Mouse (Mus musculus) erythroid progenitor cell, adult 5-6 weeks (primary cell): ENCODE measurements around the gene Fa2h. TPM values are rescaled to one million over a fixed set of nuclear protein-coding genes. Genes with fewer than 3 reads are reported as not detected.
"Not testable (repeated sequence)": the region's sequence is repeated elsewhere in the genome, so short reads cannot be mapped to it uniquely, and the experiment has no call there.

Source experiments
- ATAC-seq: replicated peaks from 2 replicates; pipeline ENCODE4 v1.8.0; 2016; ENCODE audit warnings: moderate number of reproducible peaks, mild to moderate bottlenecking, moderate TSS enrichment, inconsistent platforms; ENCODE audit not compliant: poor library complexity, low FRiP score, severe bottlenecking
- total RNA-seq, 2 experiments: library from RNA; stranded (forward) in 1 of 2; stranded (reverse) in 1 of 2; fragments of 150-400 nt in 1 of 2; fragments of 186-747, 209-891 nt in 1 of 2; gene quantifications; 2 replicates each; pipeline versions ENCODE4 v1.2.3 to v1.2.4; 2015 to 2017; ENCODE audit warnings: low replicate concordance in 2 of 2

Gene Fa2h
- total RNA-seq, 2 experiments from 2014 or later: not detected

DNA sequence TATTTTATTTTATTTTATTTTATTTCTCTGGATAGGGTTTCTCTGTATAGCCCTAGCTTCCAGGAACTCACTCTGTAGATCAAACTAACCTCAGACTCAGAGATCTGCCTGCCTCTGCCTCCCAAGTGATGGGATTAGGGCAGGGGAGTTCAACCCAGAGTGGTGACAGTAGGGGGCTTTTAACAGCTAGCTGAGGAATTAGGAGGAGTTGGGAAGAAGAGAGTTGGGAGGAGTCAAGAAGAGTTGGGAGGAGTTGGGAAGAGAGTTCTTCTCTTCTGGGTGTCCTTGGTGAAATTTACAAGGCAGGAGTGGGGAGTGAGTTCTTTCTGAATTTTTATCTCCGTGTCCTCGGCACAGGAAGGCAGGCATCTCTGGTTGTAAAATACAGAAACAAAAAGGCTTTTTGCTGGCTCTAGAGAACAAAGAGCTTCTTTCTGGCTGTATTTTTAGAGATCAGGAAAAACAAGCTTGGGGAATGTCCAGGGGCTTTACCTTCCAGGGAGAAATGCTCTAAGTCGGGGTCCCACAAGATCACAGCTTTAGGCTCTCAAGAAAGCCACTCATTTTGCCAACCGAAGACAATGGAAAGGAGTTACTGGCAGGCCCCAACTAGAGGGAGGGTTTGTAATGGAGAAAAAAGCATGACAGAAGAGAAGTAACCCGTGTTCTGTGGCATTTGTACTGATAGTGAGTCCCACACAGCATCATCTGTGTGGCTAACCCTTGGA is 90.4 kb downstream of the Fa2h start:
- not testable (repeated sequence) for ATAC-seq

DNA sequence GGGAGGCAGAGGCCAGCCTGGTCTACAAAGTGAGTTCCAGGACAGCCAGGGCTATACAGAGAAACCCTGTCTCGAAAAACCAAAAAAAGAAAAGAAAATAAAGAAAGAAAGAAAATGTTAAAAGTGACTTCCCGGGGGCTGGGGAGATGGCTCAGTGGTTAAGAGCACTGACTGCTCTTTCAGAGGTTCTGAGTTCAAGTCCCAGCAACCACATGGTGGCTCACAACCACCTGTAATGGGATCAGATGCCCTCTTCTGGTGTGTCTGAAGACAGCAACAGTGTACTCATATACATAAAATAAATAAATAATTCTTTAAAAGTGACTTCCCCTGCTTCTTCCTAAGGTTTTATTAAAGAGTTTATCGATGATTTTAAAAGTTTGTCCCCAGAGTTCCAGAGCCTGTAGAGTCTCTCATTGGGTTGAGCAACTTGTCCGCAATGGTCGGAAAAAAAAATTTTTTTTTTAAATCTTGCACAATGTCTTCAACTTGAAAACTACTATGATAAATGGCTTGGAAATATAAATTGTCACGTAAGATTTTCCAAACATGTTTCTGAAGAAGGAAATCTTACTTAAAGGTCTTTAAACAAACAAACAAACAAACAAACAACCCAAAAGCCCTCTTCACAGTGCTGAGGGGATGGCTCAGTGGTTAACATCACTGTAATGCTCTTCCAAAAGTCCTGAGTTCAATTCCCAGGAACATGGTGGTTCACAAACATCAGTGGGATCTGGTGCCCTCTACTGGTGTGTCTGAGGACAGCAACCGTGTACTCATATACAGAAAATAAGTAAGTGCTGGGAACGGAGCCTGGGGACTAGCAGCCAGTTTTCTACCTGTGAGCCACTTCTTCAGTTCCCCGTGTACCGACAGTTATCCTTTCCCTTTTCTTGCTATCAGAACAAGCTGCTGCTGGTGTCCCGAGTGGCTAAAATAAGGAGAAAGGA is 92.8 kb downstream of the Fa2h start:
- ATAC-seq: no peak

DNA sequence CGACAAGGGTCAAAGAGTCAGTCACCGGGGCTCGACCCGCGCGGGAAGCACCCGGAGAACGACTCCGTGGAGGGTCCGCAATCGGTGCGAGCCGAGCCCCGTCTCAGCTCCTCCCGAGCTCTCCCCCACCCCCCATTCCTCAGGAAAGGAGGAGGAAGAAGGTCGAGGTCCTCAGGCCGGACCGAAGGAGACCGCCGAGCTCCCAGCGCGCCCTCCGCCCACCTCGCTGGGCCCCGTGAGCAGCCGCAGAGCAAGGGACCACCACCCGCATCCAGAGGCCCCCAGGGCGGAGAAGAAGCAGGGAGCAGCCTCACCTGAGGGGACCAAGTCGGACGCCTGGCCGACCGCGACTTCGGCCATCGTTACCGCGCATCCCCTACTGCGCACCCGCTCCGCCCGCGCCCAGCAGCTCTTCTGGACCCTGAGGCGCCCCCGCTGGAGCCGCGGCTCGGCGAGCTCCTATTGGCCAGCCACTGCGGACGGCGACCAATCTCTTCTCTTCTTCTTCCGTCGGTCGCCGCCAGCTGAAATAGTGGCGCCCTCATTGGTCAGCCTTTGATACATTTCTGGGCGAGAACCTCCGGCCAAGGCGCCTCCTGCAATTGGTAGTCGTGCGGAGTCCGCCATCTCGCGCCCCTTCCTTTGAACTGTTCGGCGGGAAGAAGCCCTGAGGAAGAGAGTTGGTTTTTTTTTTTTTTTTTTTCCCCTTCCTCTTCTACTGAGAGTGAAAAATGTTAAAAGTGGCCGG is 93.6 kb downstream of the Fa2h start, which contains the start of gene Rfwd3:
Gene Rfwd3, minus strand, starts transcription at position 402 of the 748 bp plus-strand sequence.
- ATAC-seq: peak; percentile 99

DNA sequence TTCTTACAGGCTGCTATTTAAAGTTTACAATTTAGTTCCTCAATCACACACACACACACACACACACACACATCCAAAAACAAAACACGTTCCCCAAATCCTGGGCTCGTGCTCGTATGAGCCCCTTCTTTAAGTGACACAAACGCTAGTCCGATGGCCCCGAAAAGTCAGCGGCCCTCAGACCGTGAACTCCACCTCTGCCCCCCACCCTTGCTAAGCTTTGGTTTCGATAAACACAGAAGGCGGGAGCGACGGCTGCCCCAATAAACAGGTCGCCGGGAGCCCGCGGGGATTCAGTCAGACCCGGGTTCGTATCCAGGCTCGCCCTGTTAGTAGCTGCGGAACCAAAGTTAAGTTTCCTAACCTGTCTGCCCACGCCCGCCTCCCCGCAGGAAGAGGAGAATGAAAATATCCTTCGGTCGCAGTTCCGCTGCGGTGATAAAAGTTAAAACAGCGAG is 94.2 kb downstream of the Fa2h start:
- ATAC-seq: peak; percentile 60

DNA sequence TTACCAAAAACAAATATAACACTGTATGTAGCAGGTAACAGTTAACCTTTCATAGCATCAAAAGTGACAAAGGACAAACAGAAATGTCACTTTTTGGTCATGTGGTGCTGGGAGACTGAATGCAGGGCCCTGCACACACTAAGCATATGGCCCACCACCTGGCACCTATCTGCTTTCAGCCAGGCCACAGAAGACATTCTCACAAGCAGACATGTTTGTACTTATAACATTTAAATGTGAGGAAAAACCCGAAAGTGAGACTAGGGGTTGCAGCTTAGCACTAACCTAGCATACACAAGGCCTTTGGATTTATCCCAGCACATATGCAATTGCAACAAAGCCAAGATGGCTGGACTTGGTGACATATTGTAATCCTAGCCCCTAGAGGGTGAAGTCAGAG is 95.6 kb downstream of the Fa2h start:
- no peak for ATAC-seq

Other genes starting within 250 kb of the Fa2h start
- 36.5 and 39.3 TPM in 2 replicates for gene Glg1, start 134.6 kb downstream of the Fa2h start, total RNA-seq (2015; ENCODE audit: low replicate concordance)
- gene Glg1, start 134.6 kb downstream of the Fa2h start, total RNA-seq (2017; ENCODE audit: low replicate concordance): 49.4 and 62.3 TPM in 2 replicates
- gene Rfwd3, start 93.6 kb downstream of the Fa2h start, total RNA-seq (2015; ENCODE audit: low replicate concordance): 117 and 127 TPM in 2 replicates
- gene Rfwd3, start 93.6 kb downstream of the Fa2h start, total RNA-seq (2017; ENCODE audit: low replicate concordance): 133 and 138 TPM in 2 replicates
- gene Mlkl, start 55.6 kb downstream of the Fa2h start, total RNA-seq (2015; ENCODE audit: low replicate concordance): 15.1 and 20.5 TPM in 2 replicates
- gene Mlkl, start 55.6 kb downstream of the Fa2h start, total RNA-seq (2017; ENCODE audit: low replicate concordance): 3.0 and 9.1 TPM in 2 replicates
- 1.4 and 2.5 TPM in 2 replicates for gene Wdr59, start 128.3 kb upstream of the Fa2h start, total RNA-seq (2015; ENCODE audit: low replicate concordance)
- gene Wdr59, start 128.3 kb upstream of the Fa2h start, total RNA-seq (2017; ENCODE audit: low replicate concordance): 0.98 and 1.3 TPM in 2 replicates
- 7.9 and 19.7 TPM in 2 replicates for gene Znrf1, start 142.3 kb upstream of the Fa2h start, total RNA-seq (2015; ENCODE audit: low replicate concordance)
- 4.8 and 13.7 TPM in 2 replicates for gene Znrf1, start 142.3 kb upstream of the Fa2h start, total RNA-seq (2017; ENCODE audit: low replicate concordance)
- gene Ldhd, start 236.6 kb upstream of the Fa2h start, total RNA-seq (2015; ENCODE audit: low replicate concordance): not detected in 2 replicates
- gene Ldhd, start 236.6 kb upstream of the Fa2h start, total RNA-seq (2017; ENCODE audit: low replicate concordance): 0.15 TPM in 1 of 2 replicates, not detected in the other
- gene Zfp1, start 249.6 kb upstream of the Fa2h start, total RNA-seq (2015; ENCODE audit: low replicate concordance): 3.6 and 11.3 TPM in 2 replicates
- 2.1 TPM in 1 of 2 replicates, not detected in the other for gene Zfp1, start 249.6 kb upstream of the Fa2h start, total RNA-seq (2017; ENCODE audit: low replicate concordance)